ENCODE assay signal across 27 mouse cellular contexts in the genomic region with DNA sequence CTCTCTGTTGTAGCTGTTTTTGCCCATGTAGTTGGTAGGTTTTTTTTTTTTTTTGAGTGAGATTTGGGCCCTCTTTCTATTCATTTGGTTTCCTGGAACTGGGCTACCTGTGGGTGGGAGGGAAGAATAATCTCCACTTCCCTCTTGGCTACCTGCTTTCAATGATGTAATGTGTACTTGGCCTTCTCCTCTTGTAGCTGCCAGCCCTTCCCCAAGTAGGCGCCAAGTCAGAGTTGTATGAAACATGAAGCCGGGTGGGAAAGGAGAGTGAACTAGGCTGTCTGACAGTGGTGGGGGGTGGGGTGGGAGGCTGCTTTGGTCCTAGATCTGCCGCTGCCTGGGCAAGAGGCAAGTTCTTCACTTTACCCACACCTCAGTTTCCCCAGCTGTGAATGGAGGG. TPM values are rescaled to one million over a fixed set of nuclear protein-coding genes. Genes with fewer than 3 reads are reported as not detected.
DNase-seq lines count a peak whose midpoint lies in the region; ATAC-seq lines count a peak whose summit lies in the region.
"Had no signal": no experiment of that assay in that cellular context is flagged by ENCODE, and none has a peak within 500 bp of the region (broad histone marks: within the 10 kb centered on the region; RNA-seq: fewer than 3 reads in every experiment).

No protein-coding gene starts in this region.

- no peak overlapping the region for H3K4me3 ChIP-seq in lung, embryonic 16.5 days (ENCODE audit: low read length)
- H3K4me3 ChIP-seq: embryonic facial prominence, embryonic 13.5 days; erythroblast, embryonic 14.5 days; forebrain, embryonic 12.5 days; heart, embryonic 10.5 days; heart, embryonic 15.5 days; hindbrain, embryonic 13.5 days; lung, embryonic 15.5 days; megakaryocyte, embryonic 14.5 days; midbrain, embryonic 13.5 days had no signal

- H3K4me1 ChIP-seq in lung, embryonic 16.5 days (replicated peaks; ENCODE audit: control insufficient read depth, insufficient read depth, low read length): peaks cover 6% of the 10 kb centered on the region; the same call in 1 of the 2 replicates
- H3K4me1 ChIP-seq: forebrain, embryonic 12.5 days; hindbrain, embryonic 13.5 days; midbrain, embryonic 13.5 days had no signal

- 40% methylated on average over 3 of the region's 3 CpGs for WGBS in lung, embryonic 16.5 days

- no peak overlapping the region for H3K4me2 ChIP-seq in lung, embryonic 16.5 days (ENCODE audit: low read depth, low read length)
- H3K4me2 ChIP-seq: embryonic facial prominence, embryonic 13.5 days; forebrain, embryonic 12.5 days; heart, embryonic 15.5 days; hindbrain, embryonic 13.5 days; liver, embryonic 11.5 days; lung, embryonic 15.5 days; midbrain, embryonic 13.5 days had no signal

- intact Hi-C loops in gastrocnemius, postnatal 14 days (cut with DNase I; ENCODE audit: low total_unique reads): no loop called here

- H3K9me3 ChIP-seq in lung, embryonic 16.5 days (ENCODE audit: control insufficient read depth, low read length): no peaks in the 10 kb centered on the region
- H3K9me3 ChIP-seq: embryonic facial prominence, embryonic 13.5 days; forebrain, embryonic 12.5 days; heart, embryonic 10.5 days; heart, embryonic 15.5 days; hindbrain, embryonic 13.5 days; lung, embryonic 15.5 days; megakaryocyte, embryonic 14.5 days; midbrain, embryonic 13.5 days had no signal

- no peak overlapping the region for H3K9ac ChIP-seq in lung, embryonic 16.5 days (ENCODE audit: low read length)
- H3K9ac ChIP-seq: embryonic facial prominence, embryonic 13.5 days; forebrain, embryonic 12.5 days; forebrain, postnatal 0 days; heart, embryonic 15.5 days; hindbrain, embryonic 13.5 days; lung, embryonic 15.5 days; midbrain, embryonic 13.5 days had no signal

- H3K27me3 ChIP-seq in lung, embryonic 16.5 days (ENCODE audit: control insufficient read depth, insufficient read depth, low read depth, low read length): no peaks in the 10 kb centered on the region
- H3K27me3 ChIP-seq: embryonic facial prominence, embryonic 13.5 days; forebrain, embryonic 12.5 days; heart, embryonic 15.5 days; hindbrain, embryonic 13.5 days; lung, embryonic 15.5 days; midbrain, embryonic 13.5 days had no signal

- H3K27ac ChIP-seq in lung, embryonic 16.5 days (ENCODE audit: low read length): no peak overlapping the region
- H3K27ac ChIP-seq: embryonic facial prominence, embryonic 13.5 days; forebrain, embryonic 12.5 days; heart, embryonic 10.5 days; heart, embryonic 15.5 days; hindbrain, embryonic 13.5 days; lung, embryonic 15.5 days; midbrain, embryonic 13.5 days had no signal

- ATAC-seq in lung, embryonic 16.5 days (ENCODE audit: low read depth): peak; percentile 82; the same call in 1 of the 2 replicates
- ATAC-seq: CD4-positive, CD25-positive, alpha-beta regulatory T cell, adult 4 months; forebrain, postnatal 0 days; intestine, embryonic 16.5 days; midbrain, embryonic 13.5 days had no signal

- DNase-seq in gastrocnemius, postnatal 14 days: peak; percentile 36
- no peak for DNase-seq in gastrocnemius, postnatal 10 days
- DNase-seq in lung, postnatal 4 days: no peak
- DNase-seq in lung, postnatal 10 days: peak; percentile 20
- no peak for DNase-seq in frontal cortex, postnatal 36 days (ENCODE audit: low spot score in 2 of 2)
- no peak for DNase-seq in kidney, adult 9 months
- DNase-seq: adrenal gland, postnatal 25 days; cerebellum, adult 11-12 months; cerebellum, adult 9-11 months; embryo, embryonic 11 days; forebrain, postnatal 0 days; heart, adult 11 months; kidney, adult 8-10 months; kidney, postnatal 14 days had no signal

- no peaks in the 10 kb centered on the region for H3K36me3 ChIP-seq in lung, embryonic 16.5 days (ENCODE audit: control insufficient read depth, insufficient read depth, low read length)
- H3K36me3 ChIP-seq: embryonic facial prominence, embryonic 13.5 days; forebrain, embryonic 12.5 days; heart, embryonic 10.5 days; heart, embryonic 15.5 days; hindbrain, embryonic 13.5 days; lung, embryonic 15.5 days; midbrain, embryonic 13.5 days had no signal

RNA-seq across cellular contexts. Expression of gene Dapk2, which starts 38.5 kb away (rescaled TPM):
- 10 to 100 TPM; 19.7 to 22.2 TPM for total RNA-seq in gastrocnemius, postnatal 14 days (2021)
- 10 to 100 TPM; 15.5 to 19.1 TPM for total RNA-seq in gastrocnemius, postnatal 10 days (2021)
- polyA plus RNA-seq in lung, embryonic 16.5 days (2015; fragmentation: Nextera tagmentation; extraction: Ambion mirVana): 22.8 and 27.3 TPM in 2 replicates

Comparison
In these comparisons a context has a peak if more than half of its experiments do, and no peak if none do; other contexts are left out.
1. DNase-seq: peak in gastrocnemius, postnatal 14 days (single experiment) and lung, postnatal 10 days (single experiment); none in gastrocnemius, postnatal 10 days (single experiment), lung, postnatal 4 days (0 of 2), frontal cortex, postnatal 36 days (0 of 2) and kidney, adult 9 months (single experiment).